Mouse (Mus musculus) ES-E14 (cell line): Measurements from ENCODE around the gene Map4k2. TPM values are rescaled to one million over a fixed set of nuclear protein-coding genes. Genes with fewer than 3 reads are reported as not detected.

Experiments used
- DNase-seq: peaks from one replicate; pipeline ENCODE4 v3.0.0-alpha.2; 2013; ENCODE audit warnings: low read depth, low spot score
- H3K27ac ChIP-seq: 2 replicates; pipeline ENCODE4 v1.5.1; 2012; ENCODE audit warnings: low read depth, mild to moderate bottlenecking, low read length, moderate library complexity, mixed read lengths; ENCODE audit not compliant: poor library complexity, insufficient read depth, severe bottlenecking
- H3K36me3 ChIP-seq: 2 replicates; pipeline ENCODE4 v1.6.1; 2012; ENCODE audit warnings: mild to moderate bottlenecking, low read length, moderate library complexity, mixed read lengths; ENCODE audit not compliant: control insufficient read depth, poor library complexity, insufficient read depth, severe bottlenecking
- H3K4me1 ChIP-seq, 2 experiments: fragments of 150-350 bp in 1 of 2; sonication (generic) in 1 of 2; 2 replicates each; pipeline ENCODE4 v1.6.1; 2012; ENCODE audit warnings: low read length in 2 of 2, mild to moderate bottlenecking in 1 of 2, mixed read lengths in 1 of 2; ENCODE audit not compliant: control insufficient read depth in 2 of 2, insufficient read depth in 2 of 2, poor library complexity in 1 of 2
- H3K4me3 ChIP-seq, 2 experiments: fragments of 150-350 bp in 1 of 2; sonication (generic) in 1 of 2; 2 replicates each; pipeline ENCODE4 v1.5.1; 2012; ENCODE audit warnings: low read length in 2 of 2, low read depth in 1 of 2, mild to moderate bottlenecking in 1 of 2, mixed read lengths in 1 of 2; ENCODE audit not compliant: insufficient read depth in 1 of 2, poor library complexity in 1 of 2, severe bottlenecking in 1 of 2
- H3K9ac ChIP-seq: 2 replicates; pipeline ENCODE4 v1.6.1; 2012; ENCODE audit warnings: low read depth, mild to moderate bottlenecking, low read length, mixed read lengths; ENCODE audit not compliant: poor library complexity, insufficient read depth, severe bottlenecking
- H3K9me3 ChIP-seq: fragments of 150-350 bp; sonication (generic); 2 replicates; pipeline ENCODE4 v1.6.1; 2012; ENCODE audit warnings: low read depth, mild to moderate bottlenecking, low read length; ENCODE audit not compliant: control insufficient read depth, insufficient read depth
- CHD2 ChIP-seq: IDR thresholded peaks from 2 replicates; pipeline ENCODE4 v1.6.1; 2014; ENCODE audit warnings: mild to moderate bottlenecking, low read depth, low read length, inconsistent platforms
- HCFC1 ChIP-seq: IDR thresholded peaks from 2 replicates; pipeline ENCODE4 v1.6.1; 2012; ENCODE audit warnings: low read length, inconsistent platforms, borderline replicate concordance; ENCODE audit not compliant: insufficient read depth
- MAFK ChIP-seq: IDR thresholded peaks from 2 replicates; pipeline ENCODE4 v1.6.1; 2014; ENCODE audit warnings: mild to moderate bottlenecking, low read depth, low read length, inconsistent platforms; ENCODE audit not compliant: insufficient read depth
- ZC3H11A ChIP-seq: IDR thresholded peaks from 2 replicates; pipeline ENCODE4 v1.6.1; 2012; ENCODE audit warnings: low read depth, mild to moderate bottlenecking, inconsistent platforms, low read length, borderline replicate concordance
- ZNF384 ChIP-seq: IDR thresholded peaks from 2 replicates; pipeline ENCODE4 v1.6.1; 2012; ENCODE audit warnings: low read depth, low read length, inconsistent platforms
- in situ Hi-C, 2 experiments: fragments of 600-800 bp; cut with MboI; formaldehyde crosslinking; loops; one replicate each; pipeline ENCODE4 v1.15.1; 2025; ENCODE audit warnings: low sequenced_read_pairs in 2 of 2, inconsistent platforms in 1 of 2; ENCODE audit not compliant: unreplicated experiment in 2 of 2
- total RNA-seq: library from RNA; depleted of rRNA; stranded (reverse); fragments of 300-350 nt; gene quantifications from 2 replicates; pipeline ENCODE4 v1.2.3, GENCODE M21; 2012

Map4k2 gene
- total RNA-seq, 1 experiment = 29.4 TPM

DNA sequence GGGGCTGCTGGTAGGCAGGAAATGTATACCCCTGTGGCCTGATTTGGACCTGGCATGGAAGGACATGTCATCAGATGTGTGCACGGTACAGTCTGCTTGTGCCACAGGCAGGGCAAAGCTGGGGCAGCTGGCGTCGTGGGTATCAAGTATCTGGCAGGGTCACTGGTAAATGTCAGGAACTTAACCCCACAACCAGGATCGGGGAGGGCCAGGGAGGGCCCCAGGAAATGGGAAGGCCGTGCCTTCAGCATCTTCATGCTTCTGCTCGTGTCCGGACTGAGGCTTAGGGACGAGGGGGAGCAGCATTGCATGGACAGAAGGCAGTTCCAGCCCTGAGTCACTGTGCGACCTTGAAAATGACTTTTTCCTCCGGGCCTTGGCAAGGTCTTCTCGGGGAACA is 44.0 kb downstream of the Map4k2 start:
- H3K4me1 ChIP-seq = peaks cover 1 to 21% of the 10 kb centered on the region in 2 experiments; a peak in 3 of 4 replicates
- in situ Hi-C loops = no loop called here

DNA sequence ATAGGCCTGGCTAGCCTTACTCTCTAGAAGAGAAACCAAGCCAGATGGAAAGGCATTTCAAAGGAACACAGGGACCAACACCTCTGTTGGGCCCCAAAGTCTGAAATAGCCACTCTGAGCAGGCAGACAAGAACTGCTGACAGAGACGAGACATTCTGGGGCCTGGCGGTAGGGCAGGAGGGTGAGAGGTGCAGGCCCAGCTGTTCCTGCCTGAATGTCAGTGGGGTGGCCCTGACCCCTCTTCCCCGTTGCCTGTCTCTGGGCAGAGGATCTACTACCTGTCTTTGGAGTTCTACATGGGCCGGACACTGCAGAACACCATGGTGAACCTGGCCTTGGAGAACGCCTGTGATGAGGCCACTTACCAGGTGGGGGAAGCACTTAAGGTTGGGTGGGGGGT is 44.5 kb downstream of the Map4k2 start:
- Histone ChIP-seq H3K9ac (no peak overlapping the region), H3K36me3 (no peaks in the 10 kb centered on the region), H3K4me3 (no peak overlapping the region), H3K27ac (no peak overlapping the region), H3K4me1 (peaks cover 6 to 26% of the 10 kb centered on the region in 2 experiments), H3K9me3 (no peaks in the 10 kb centered on the region)
- in situ Hi-C loops = no loop called here
- no peak for DNase-seq
- no peak for TF ChIP-seq ZNF384
- TF ChIP-seq HCFC1 = no peak
- TF ChIP-seq MAFK = no peak
- no peak for TF ChIP-seq CHD2
- no peak for TF ChIP-seq ZC3H11A

More for the DNA sequence above, 44.0 kb downstream of the Map4k2 start:
- Histone ChIP-seq H3K9me3 (no peaks in the 10 kb centered on the region), H3K27ac (no peak overlapping the region), H3K4me3 (no peak overlapping the region), H3K9ac (no peak overlapping the region), H3K36me3 (no peaks in the 10 kb centered on the region)
- no peak for TF ChIP-seq HCFC1
- no peak for TF ChIP-seq ZNF384
- no peak for TF ChIP-seq ZC3H11A
- no peak for DNase-seq

DNA sequence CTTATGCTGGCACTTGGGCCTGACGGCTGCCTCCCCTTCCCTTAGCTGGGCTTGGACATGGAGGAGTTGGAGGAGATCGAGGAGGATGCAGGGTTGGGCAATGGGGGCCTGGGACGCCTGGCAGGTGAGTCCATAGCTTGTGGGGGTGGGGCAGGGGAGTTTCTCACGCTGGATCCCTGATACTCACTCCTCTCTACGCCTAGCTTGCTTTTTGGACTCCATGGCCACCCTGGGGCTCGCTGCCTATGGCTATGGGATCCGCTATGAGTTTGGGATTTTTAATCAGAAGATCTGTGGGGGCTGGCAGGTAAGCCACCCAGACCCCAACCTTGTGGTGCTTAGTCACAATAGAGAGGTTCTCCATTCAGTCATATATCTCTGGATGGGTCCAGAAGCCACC is 44.9 kb downstream of the Map4k2 start:
- in situ Hi-C loops = no loop called here
- Histone ChIP-seq H3K4me3 (no peak overlapping the region), H3K36me3 (no peaks in the 10 kb centered on the region), H3K27ac (no peak overlapping the region), H3K4me1 (peaks cover 6 to 29% of the 10 kb centered on the region in 2 experiments), H3K9me3 (no peaks in the 10 kb centered on the region), H3K9ac (no peak overlapping the region)
- TF ChIP-seq ZC3H11A (no peak), MAFK (no peak), ZNF384 (no peak), CHD2 (no peak), HCFC1 (no peak)
- no peak for DNase-seq

DNA sequence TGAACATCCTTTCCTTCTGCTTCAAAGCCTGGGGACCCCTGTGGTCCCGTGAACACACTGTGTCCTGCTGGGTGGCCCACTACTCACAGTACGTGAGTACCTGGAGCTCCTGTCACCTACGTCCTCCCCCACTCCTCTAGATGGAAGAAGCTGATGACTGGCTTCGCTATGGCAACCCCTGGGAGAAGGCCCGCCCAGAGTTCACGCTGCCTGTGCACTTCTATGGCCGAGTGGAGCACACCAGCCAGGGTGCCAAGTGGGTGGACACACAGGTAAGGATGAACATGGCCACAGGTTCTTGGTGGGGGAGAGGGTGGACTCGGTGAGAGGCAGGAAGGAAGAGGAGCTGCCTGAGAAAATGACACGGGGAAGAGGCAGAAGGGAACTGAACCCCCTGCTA is 45.3 kb downstream of the Map4k2 start:
- no peak overlapping the region for H3K9ac ChIP-seq
- no peaks in the 10 kb centered on the region for H3K9me3 ChIP-seq
- peaks cover 6 to 29% of the 10 kb centered on the region in 2 experiments for H3K4me1 ChIP-seq
- H3K4me3 ChIP-seq = no peak overlapping the region
- in situ Hi-C loops = no loop called here
- no peak for DNase-seq
- no peaks in the 10 kb centered on the region for H3K36me3 ChIP-seq
- TF ChIP-seq ZNF384 (no peak), MAFK (no peak), CHD2 (no peak), ZC3H11A (no peak), HCFC1 (no peak)
- H3K27ac ChIP-seq = no peak overlapping the region

DNA sequence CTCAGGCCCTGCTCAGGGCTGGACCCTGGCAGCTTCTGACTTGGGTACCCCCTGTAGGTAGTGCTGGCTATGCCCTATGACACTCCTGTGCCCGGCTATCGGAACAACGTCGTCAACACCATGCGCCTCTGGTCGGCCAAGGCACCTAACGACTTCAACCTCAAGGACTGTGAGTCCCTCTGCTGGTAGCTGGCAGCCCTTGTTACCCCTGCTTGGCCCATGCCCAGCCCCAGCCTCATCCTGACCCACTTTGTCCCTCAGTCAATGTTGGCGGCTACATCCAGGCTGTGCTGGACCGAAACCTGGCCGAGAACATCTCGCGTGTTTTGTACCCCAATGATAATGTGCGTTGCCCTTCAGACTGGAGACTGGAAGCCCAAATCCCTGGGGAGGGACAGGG is 47.1 kb downstream of the Map4k2 start:
- no peak overlapping the region for H3K9ac ChIP-seq
- no peak for DNase-seq
- H3K4me3 ChIP-seq = no peak overlapping the region
- in situ Hi-C loops = no loop called here
- TF ChIP-seq HCFC1 (no peak), ZNF384 (no peak), MAFK (no peak), ZC3H11A (no peak), CHD2 (no peak)
- H3K4me1 ChIP-seq = peaks cover 6 to 29% of the 10 kb centered on the region in 2 experiments
- no peak overlapping the region for H3K27ac ChIP-seq
- H3K36me3 ChIP-seq = no peaks in the 10 kb centered on the region
- H3K9me3 ChIP-seq = no peaks in the 10 kb centered on the region
